Mouse (Mus musculus) gonadal fat pad, adult 2 months (tissue): ENCODE measurements around the gene Zc3h7a. TPM values are rescaled to one million over a fixed set of nuclear protein-coding genes. Genes with fewer than 3 reads are reported as not detected.
A peak's percentile ranks its signal among the peaks of the same experiment; 100 is the strongest.
"Not testable (repeated sequence)": the region's sequence is repeated elsewhere in the genome, so short reads cannot be mapped to it uniquely, and the experiment has no call there.

Experiments
- DNase-seq: peaks from one replicate; pipeline ENCODE4 v3.0.0-alpha.2; 2012; ENCODE audit warnings: low read depth
- polyA plus RNA-seq: library from polyadenylated mRNA; depleted of rRNA; stranded (reverse); fragments of >200 nt; gene quantifications from 2 replicates; pipeline ENCODE4 v1.2.3, GENCODE M21; 2012

Gene Zc3h7a
- polyA plus RNA-seq, 1 experiment, result 76.3 TPM

DNA sequence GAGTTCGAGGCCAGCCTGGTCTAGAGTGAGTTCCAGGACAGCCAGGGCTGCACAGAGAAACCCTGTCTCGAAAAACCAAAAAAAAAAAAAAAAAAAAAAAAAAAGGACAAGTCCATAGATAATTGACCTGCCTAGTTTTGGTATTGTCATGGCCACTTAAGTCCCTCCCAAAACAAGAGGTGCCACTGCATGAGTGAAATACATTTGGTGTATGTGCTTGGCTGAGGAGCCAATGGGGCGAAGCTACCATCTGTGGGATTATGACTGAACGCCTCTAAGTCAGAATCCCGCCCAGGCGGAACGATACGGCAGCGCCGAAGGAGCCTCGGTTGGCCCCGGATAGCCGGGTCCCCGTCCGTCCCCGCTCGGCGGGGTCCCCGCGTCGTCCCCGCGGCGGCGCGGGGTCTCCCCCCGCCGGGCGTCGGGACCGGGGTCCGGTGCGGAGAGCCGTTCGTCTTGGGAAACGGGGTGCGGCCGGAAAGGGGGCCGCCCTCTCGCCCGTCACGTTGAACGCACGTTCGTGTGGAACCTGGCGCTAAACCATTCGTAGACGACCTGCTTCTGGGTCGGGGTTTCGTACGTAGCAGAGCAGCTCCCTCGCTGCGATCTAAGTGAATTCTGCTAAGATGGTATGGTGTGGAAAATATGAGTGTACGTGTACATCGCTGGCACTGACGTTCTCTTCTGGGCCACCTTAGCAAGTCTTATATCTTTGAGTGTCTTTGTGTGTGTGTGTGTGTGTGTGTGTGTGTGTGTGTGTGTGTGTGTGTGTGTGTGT, 32.3 kb downstream of the Zc3h7a start:
- not testable (repeated sequence) for DNase-seq

GRCm38 (mm10) chr16:11134348-11135344, 41.5 kb downstream of the Zc3h7a start, which contains the start of gene Txndc11:
Gene Txndc11, minus strand, starts transcription at chr16:11134650.
- peak; percentile 79 for DNase-seq

DNA sequence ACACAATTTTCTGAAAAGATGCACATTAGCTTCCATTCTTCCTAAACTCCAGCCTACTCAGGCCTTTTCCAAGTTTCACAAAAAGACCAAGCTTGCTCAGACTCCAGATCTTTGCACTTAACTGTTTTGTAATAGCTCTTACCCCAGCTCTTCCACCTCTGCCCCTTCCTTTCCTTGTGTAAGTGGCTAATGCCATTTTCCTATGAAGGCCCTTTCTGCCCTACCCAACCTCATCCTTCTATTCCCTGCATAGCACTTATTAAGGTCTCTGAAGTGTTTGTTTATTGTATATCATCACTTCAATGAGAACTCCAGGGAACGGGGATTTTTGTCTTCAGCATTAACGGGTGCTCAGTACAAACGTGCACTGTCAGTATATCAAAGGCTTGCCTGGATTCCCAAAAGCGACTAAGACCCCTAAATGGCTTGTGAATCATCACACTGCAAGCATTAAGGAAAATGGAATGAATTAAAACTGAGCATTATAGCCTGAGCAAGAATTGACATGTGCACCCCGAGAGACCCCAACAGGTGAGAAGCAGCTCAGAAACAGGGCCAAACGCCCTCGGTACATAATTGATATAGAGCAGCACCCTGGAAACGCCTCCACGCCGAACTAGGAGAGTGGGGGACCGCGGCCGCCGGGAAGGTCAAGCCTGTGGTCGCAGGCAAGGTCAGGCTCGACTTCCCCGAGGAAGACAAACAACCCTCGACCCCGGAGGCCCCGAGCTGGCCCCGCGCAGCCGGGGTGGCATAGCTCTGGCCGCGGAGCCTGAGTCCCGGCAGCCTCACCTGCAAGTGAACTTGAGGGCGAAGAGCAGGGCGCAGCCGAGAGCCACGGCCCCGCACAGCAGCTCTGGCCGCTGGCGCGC, 42.5 kb downstream of the Zc3h7a start:
- no peak for DNase-seq

DNA sequence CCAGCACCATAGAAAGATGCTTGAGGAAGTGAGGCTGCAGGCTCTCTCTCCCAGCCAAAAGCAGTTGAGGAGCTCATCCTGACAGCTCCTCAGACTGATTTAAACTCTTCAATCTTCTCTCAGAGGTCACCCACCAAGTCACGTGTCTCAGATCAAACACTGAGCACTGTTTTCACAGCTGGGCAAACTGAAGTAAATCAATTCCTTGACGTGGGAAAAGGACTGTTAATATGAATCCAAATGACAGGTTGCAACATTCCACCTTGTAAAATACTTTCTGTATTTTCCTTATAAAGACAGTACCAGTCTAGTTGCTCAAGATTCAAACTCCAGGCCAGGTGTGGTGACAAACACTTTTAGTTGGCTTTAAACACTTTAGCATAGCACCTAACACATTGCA, 43.4 kb downstream of the Zc3h7a start:
- peak; percentile 54 for DNase-seq

DNA sequence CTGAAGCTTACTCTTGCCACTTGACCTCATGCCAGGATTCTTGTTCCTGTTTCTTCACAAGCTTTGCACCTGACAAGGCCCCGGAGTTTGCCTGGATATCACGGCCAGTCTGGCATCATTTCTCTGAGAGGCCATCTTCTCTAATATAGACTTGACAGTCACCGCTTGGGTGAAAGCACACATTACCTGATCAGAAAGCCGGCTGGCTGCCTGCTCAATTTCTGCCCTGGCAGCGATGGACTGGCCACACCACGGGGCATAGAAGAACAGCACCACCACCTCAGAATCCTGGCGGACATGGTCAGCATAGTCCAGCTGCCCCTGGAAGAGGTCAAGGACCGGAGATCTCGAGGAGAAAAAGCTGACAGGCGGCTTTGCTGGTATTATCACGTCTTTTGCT, 47.9 kb downstream of the Zc3h7a start:
- no peak for DNase-seq

DNA sequence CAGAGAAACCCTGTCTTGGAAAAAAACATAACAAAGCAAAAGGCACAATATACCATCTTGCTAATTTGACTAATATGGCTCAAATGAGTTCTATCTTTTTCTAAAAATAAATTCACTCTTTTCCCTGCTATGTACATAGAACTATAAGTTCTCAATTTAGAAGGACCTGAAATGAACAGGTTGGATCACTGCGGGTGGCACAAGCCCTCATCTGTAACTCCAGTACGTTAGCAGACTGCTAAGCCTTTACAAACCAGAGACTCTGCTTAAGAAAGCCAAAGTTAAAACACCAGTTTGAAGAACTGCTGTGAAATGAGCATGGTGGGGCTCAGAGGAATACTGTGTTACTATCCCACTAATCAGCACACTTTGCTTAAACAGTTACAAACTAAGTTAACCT, 50.8 kb downstream of the Zc3h7a start:
- no peak for DNase-seq

DNA sequence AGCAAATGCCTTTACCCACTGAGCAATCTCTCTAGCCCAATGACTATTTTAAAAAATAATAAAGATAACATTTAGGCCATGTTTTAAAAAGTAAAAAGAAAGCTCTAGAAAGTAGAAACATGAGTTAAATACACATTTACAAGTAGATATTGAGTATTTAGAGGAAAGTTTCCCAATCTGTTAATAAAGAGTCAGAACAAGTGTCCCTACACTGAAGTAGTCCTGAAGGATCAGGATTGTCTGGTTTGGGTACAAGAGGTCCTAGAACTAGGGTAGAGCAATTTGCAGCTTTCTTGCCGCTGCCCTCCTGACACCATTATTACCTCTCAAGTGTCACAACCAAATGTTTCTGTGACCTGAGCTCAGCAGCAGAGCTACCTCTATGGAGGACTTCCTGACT, 52.1 kb downstream of the Zc3h7a start:
- DNase-seq, result no peak

DNA sequence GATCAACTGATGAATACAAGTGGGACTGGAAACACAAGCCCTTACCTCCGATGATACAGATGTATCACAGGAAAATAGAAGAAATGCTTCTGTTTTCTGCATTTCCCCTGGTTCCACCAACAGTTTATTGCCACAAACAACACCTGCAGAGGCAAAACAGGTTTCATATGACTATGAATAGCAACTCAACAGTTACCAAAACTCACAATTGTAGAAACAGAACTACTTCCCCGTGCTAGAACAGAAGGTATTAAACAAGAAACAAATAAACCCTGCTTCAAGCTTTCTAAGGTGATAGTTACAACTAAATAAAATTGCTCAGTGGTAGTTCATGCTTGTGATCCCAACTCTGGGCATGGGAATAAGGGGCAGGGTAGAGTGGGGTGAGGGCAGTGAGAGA, 53.6 kb downstream of the Zc3h7a start:
- DNase-seq, result no peak

DNA sequence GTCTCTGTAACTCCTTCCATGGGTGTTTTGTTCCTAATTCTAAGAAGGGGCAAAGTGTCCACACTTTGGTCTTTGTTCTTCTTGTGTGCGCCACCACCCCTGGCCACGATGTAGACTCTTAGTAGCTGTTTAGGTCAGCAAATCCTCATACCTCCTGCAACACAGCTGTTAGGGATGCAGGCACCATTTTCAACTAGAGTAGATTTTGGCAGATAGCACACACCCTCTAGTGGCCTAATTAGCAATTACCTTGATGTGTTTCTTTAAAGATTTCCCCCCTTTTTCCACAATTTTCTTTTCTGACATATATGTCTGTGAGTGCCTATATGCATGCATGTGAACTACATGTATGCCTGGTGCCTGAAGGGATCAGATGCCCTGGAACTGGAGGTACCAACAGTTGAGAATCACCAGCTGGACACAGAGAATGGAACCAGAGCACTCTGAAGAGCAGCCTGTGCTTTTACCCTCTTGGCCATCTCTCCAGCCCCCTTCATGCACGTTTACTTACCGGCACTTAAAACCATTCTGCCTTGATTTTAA, 66.9 kb downstream of the Zc3h7a start:
- no peak for DNase-seq

DNA sequence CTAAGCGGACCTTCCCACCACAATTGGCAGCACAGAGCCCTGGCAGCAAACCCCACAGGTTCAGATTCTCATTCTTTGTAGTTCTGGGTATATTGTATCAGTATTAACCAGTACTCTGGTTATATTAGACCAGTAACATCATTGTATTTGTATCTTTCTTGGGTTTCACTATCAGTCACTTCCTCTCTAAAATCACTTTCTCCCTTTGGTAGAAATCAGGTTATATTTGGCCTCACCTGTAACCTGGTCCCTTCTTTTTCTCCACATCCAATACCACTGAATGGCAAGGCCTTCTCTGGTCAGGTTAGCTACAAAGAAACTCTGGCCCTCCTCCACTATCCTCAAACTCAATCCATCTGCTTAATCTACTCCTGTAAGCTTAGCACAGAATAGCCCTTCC, 71.3 kb downstream of the Zc3h7a start:
- DNase-seq, result no peak

DNA sequence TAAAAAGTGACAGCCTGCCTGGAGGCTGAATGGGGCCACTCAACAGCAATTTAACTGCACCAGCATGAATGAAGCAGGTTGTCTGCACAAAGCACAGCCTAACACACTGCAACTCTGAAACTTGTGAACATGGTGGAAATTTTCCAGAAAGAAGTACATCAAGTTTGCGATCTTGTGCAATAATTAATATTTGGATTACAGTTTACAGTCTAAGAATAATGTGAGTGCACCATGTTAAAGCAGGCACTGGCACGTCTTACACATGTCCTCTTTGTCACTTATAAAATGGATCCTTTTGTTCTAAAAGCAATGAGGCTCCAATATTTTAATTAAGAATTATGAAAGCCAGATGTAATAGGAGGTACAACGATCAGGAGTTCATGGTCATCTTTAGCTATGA, 78.9 kb downstream of the Zc3h7a start:
- DNase-seq, result peak; percentile 60

- no peak for DNase-seq
These were observed 82.3 kb downstream of the Zc3h7a start for GRCm38 (mm10) chr16:11093717-11094386.

DNA sequence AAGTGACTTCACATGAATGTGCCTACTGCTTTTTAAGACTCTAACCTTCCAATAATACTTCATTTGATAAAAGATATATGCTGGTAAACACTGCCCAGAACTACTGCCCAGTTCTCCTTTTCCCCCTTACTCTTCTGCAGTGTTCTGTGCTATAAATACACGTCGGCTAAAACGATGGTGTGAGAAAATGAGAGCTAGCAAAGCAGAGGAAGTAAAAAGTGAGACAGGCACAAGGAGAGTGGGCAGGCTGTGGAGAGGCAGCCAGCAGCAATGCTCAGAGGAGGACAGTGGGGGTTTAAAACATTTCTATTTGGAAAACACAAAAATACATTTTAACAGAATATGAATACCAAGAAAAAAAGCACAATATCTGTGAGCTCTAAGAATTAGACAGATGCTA, 83.7 kb downstream of the Zc3h7a start:
- no peak for DNase-seq

DNA sequence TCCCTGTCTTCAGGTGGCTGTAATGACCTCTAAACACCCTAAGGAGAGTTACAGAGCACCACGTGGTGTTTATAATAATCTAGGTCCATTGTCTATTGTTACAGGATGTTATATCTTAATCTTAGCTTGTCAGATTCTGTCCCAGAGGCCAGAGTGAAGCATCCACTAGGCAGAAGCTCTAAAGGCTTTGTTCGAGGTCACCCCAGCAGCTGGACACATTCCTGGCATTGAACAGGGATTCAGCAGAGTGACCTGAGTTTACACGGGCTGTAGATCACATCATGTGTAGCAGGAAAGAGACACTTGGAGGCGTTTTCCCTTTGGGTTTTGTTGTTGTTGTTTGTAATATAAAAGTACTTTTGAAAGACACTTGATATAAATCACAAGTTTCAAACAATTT, 84.1 kb downstream of the Zc3h7a start:
- no peak for DNase-seq

GRCm38 (mm10) chr16:11090836-11091570, 85.2 kb downstream of the Zc3h7a start:
- no peak for DNase-seq

DNA sequence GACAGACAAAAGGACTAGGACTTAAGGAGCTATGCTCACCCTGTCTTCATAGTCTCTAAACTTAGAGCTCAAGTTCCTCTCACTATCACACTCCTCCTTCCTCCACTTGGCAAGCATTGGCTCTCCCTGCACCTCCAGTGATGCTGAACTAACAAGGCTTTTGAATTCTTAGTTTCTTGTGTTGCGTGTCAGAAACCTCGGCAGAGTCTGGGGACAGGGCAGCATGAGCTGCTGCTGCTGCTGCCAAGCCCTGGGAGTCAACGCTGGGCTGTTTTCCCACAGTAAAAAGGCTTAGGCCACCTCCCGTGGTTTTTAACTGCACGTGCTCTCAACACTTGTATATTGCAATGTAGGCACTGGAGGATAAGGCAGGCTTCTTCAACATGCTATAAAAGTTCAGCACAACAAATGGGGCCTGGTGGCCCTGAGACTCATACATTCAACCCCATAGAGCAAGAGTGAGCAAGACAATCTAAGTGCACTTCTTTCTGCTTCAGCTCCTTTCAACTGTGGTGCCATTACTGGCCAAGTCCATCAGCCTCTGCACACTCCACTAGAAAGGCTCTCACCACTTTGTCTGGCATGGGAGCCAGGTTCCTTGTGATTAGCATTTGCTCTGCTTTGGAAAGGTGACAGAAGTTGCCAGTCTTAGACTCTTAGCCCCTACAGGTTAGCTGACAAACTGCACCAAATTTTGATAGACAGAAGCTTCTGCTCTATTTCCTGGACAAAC, 89.2 kb downstream of the Zc3h7a start:
- no peak for DNase-seq
